Mouse (Mus musculus): Measurements from ENCODE around the gene Gm10643. TPM values are rescaled to one million over a fixed set of nuclear protein-coding genes. Genes with fewer than 3 reads are reported as not detected.

Gene Gm10643
- polyA plus RNA-seq, 2 experiments, result 2.1 to 2.2 TPM

DNA sequence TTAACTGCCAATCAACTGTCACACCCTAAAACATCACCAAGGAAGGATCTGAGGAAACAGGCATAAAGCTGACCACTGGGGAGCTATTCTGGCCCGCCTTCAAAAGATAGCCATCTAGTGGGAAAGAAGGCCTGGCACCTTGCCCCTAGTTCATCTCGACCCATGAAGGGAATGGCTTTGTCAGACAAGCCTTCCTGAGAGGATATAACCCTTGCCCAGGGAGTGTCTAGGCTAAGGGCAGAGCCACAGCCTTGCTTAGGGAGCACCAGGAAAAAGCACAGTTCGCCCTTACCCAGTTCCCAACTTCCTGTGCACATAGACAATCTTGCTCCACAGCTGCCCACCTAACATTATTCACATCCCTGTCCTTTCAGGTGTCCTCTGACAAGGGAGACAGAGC, 38.7 kb upstream of the Gm10643 start:
- H3K36me3 ChIP-seq (ENCODE audit: control insufficient read depth, insufficient read depth, low read length), result peaks cover 27% of the 10 kb centered on the region
- peaks cover 11% of the 10 kb centered on the region for H3K4me1 ChIP-seq (ENCODE audit: control insufficient read depth, insufficient read depth, low read length)
- H3K4me3 ChIP-seq (replicated peaks; ENCODE audit: low read length), result peak overlapping the region; percentile 68
- peak overlapping the region; percentile 82 for H3K9ac ChIP-seq (ENCODE audit: low read depth, low read length, severe bottlenecking)
- peak overlapping the region; percentile 74 for H3K4me2 ChIP-seq (replicated peaks; ENCODE audit: low read depth, low read length, severe bottlenecking)
- no peaks in the 10 kb centered on the region for H3K9me3 ChIP-seq (ENCODE audit: control insufficient read depth, low read length)
- no peaks in the 10 kb centered on the region for H3K27me3 ChIP-seq (ENCODE audit: control insufficient read depth, insufficient read depth, low read length)
- DNase-seq (ENCODE audit: low spot score) (no peak), ATAC-seq (ENCODE audit: low FRiP score, low read depth) (no peak)
- no peak overlapping the region for H3K27ac ChIP-seq (replicated peaks; ENCODE audit: low read depth, low read length)
- 54% methylated on average over 3 of the region's 3 CpGs for WGBS
- no peak for TF ChIP-seq POLR2A (IDR thresholded peaks at IDR 0.05; ENCODE audit: borderline replicate concordance, extremely low read depth, insufficient read depth, insufficient read length)

DNA sequence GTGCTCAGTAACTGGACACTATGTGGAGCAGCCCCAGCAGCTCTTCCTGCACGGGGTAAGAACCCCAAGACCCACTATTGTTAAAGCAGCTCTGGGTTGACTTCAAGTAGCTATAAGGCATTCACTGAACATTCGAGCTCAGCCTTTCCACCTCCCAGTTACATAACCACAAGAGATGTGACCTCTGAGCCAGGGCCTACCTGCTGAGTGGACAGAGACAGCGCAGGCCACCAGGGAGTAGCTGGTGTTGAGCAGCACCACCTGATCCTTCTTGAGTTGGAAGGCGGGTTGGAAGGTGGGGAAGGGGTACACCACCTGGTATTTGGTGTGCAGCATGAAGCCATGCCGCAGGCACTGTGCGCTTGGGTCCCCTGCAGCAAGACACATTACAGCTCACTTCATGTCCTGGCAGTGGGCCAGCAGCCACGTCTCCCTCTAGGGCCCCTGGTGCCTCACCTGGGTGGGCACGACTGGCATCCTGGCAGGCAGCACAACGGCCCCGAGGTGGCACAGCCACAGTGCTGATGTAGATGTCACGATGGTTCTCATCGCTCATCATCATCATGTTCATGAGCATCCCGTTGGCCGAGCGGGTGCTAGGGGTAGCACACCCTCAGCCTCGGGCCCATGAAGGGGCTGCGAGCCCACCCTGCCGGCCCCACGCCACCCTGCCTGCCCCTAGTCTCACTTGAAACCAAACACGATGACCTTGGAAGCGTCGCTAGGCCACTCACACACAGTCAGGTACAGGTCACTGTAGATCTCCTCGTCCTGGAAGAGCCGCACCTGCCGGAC, 36.7 kb upstream of the Gm10643 start:
- no peak for DNase-seq (ENCODE audit: low spot score)
- no peak for TF ChIP-seq POLR2A (IDR thresholded peaks at IDR 0.05; ENCODE audit: borderline replicate concordance, extremely low read depth, insufficient read depth, insufficient read length)

DNA sequence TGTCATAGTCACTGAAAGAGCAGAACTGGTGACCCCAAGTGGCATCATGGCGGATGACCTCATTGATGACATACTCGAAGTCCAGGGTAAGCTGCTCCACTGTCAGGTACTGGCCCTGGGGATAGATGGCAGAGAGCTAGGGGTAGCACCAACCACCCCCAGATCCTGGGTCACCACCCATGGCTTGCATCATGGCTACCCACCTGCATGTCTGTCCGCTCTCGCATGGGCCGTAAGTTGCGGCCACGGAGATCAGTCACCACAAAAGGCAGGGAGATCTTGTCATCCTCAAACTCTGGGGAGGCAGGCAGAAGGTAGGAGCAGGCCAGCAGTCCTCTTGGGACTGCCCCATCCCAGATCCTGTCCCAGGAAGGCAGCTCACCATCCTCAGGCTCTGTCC, 33.4 kb upstream of the Gm10643 start:
- Histone ChIP-seq H3K4me2 (replicated peaks; ENCODE audit: low read depth, low read length, severe bottlenecking) (no peak overlapping the region), H3K4me3 (replicated peaks; ENCODE audit: low read length) (no peak overlapping the region), H3K4me1 (ENCODE audit: control insufficient read depth, insufficient read depth, low read length) (peaks cover 5% of the 10 kb centered on the region), H3K9ac (ENCODE audit: low read depth, low read length, severe bottlenecking) (no peak overlapping the region), H3K9me3 (ENCODE audit: control insufficient read depth, low read length) (no peaks in the 10 kb centered on the region), H3K36me3 (ENCODE audit: control insufficient read depth, insufficient read depth, low read length) (peaks cover 77% of the 10 kb centered on the region), H3K27me3 (ENCODE audit: control insufficient read depth, insufficient read depth, low read length) (no peaks in the 10 kb centered on the region), H3K27ac (replicated peaks; ENCODE audit: low read depth, low read length) (no peak overlapping the region)
- DNase-seq (ENCODE audit: low spot score) (no peak), ATAC-seq (ENCODE audit: low FRiP score, low read depth) (no peak)
- TF ChIP-seq POLR2A (IDR thresholded peaks at IDR 0.05; ENCODE audit: borderline replicate concordance, extremely low read depth, insufficient read depth, insufficient read length), result no peak
- WGBS, result 96% methylated on average over 7 of the region's 7 CpGs

More for the DNA sequence above, 36.7 kb upstream of the Gm10643 start:
- Histone ChIP-seq H3K36me3 (ENCODE audit: control insufficient read depth, insufficient read depth, low read length) (peaks cover 46% of the 10 kb centered on the region), H3K4me1 (ENCODE audit: control insufficient read depth, insufficient read depth, low read length) (peaks cover 11% of the 10 kb centered on the region), H3K27me3 (ENCODE audit: control insufficient read depth, insufficient read depth, low read length) (no peaks in the 10 kb centered on the region), H3K9me3 (ENCODE audit: control insufficient read depth, low read length) (no peaks in the 10 kb centered on the region), H3K4me3 (replicated peaks; ENCODE audit: low read length) (no peak overlapping the region), H3K4me2 (replicated peaks; ENCODE audit: low read depth, low read length, severe bottlenecking) (no peak overlapping the region), H3K9ac (ENCODE audit: low read depth, low read length, severe bottlenecking) (no peak overlapping the region), H3K27ac (replicated peaks; ENCODE audit: low read depth, low read length) (no peak overlapping the region)
- ATAC-seq (ENCODE audit: low FRiP score, low read depth), result no peak
- WGBS, result 89% methylated on average over 25 of the region's 25 CpGs

DNA sequence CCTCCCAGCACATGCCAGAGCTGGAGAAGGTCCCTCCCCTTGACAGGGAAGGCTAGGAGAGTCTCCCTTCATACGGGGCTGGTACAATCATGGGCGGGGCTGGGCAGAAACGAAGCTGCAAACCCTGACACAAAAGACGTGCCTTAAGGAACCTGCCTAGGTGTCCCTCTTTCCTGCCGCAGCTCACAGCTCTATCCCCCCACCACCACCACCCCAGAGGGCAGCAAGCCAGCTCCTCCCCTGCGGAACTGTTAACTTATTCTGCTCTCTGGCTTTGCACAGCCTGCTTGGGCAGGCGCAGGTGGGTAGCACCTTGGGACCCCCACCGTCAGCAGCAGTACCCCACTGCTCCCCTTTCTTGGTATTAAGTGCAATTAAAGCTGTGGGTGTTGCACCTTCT, 31.1 kb upstream of the Gm10643 start:
- no peak for DNase-seq (ENCODE audit: low spot score)
- no peak for ATAC-seq (ENCODE audit: low FRiP score, low read depth)
- TF ChIP-seq POLR2A (IDR thresholded peaks at IDR 0.05; ENCODE audit: borderline replicate concordance, extremely low read depth, insufficient read depth, insufficient read length), result no peak
- Histone ChIP-seq H3K27ac (replicated peaks; ENCODE audit: low read depth, low read length) (no peak overlapping the region), H3K4me2 (replicated peaks; ENCODE audit: low read depth, low read length, severe bottlenecking) (no peak overlapping the region), H3K9me3 (ENCODE audit: control insufficient read depth, low read length) (no peaks in the 10 kb centered on the region), H3K27me3 (ENCODE audit: control insufficient read depth, insufficient read depth, low read length) (no peaks in the 10 kb centered on the region), H3K4me3 (replicated peaks; ENCODE audit: low read length) (no peak overlapping the region), H3K9ac (ENCODE audit: low read depth, low read length, severe bottlenecking) (no peak overlapping the region), H3K36me3 (ENCODE audit: control insufficient read depth, insufficient read depth, low read length) (peaks cover 83% of the 10 kb centered on the region), H3K4me1 (ENCODE audit: control insufficient read depth, insufficient read depth, low read length) (no peaks in the 10 kb centered on the region)
- 71% methylated on average over 8 of the region's 8 CpGs for WGBS

DNA sequence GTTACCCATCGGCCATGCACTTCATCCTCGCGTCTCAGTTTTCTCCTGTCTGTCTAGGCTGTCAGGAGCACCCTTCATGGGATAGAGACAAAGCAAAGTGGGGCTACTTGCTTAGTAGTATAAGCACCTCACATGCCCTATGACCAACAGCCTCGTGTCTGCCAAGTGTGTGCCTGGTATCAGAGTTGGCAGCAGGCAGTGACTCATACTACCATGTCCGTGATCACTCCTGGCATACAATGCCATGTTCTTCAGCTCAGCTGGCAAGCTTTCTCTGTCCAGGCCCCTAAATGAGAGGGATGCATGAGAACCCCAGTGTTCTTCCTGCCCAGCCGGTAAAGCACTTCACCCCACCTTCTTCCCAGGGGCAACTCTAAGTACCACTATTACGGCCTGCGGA, 25.6 kb upstream of the Gm10643 start:
- no peak for TF ChIP-seq POLR2A (IDR thresholded peaks at IDR 0.05; ENCODE audit: borderline replicate concordance, extremely low read depth, insufficient read depth, insufficient read length)
- whole genome bisulfite sequencing, result 94% methylated on average over 8 of the region's 8 CpGs

More for the DNA sequence above, 25.6 kb upstream of the Gm10643 start:
- no peaks in the 10 kb centered on the region for H3K27me3 ChIP-seq (ENCODE audit: control insufficient read depth, insufficient read depth, low read length)
- no peak for ATAC-seq (ENCODE audit: low FRiP score, low read depth)
- no peak overlapping the region for H3K4me3 ChIP-seq (replicated peaks; ENCODE audit: low read length)
- no peak overlapping the region for H3K4me2 ChIP-seq (replicated peaks; ENCODE audit: low read depth, low read length, severe bottlenecking)
- no peak for DNase-seq (ENCODE audit: low spot score)
- no peaks in the 10 kb centered on the region for H3K4me1 ChIP-seq (ENCODE audit: control insufficient read depth, insufficient read depth, low read length)
- no peaks in the 10 kb centered on the region for H3K9me3 ChIP-seq (ENCODE audit: control insufficient read depth, low read length)
- H3K27ac ChIP-seq (replicated peaks; ENCODE audit: low read depth, low read length), result no peak overlapping the region
- H3K36me3 ChIP-seq (ENCODE audit: control insufficient read depth, insufficient read depth, low read length), result peaks cover 84% of the 10 kb centered on the region
- no peak overlapping the region for H3K9ac ChIP-seq (ENCODE audit: low read depth, low read length, severe bottlenecking)

All from limb, embryonic 14.5 days (tissue).